ENCODE assay signal across 12 mouse cellular contexts in the genomic region with DNA sequence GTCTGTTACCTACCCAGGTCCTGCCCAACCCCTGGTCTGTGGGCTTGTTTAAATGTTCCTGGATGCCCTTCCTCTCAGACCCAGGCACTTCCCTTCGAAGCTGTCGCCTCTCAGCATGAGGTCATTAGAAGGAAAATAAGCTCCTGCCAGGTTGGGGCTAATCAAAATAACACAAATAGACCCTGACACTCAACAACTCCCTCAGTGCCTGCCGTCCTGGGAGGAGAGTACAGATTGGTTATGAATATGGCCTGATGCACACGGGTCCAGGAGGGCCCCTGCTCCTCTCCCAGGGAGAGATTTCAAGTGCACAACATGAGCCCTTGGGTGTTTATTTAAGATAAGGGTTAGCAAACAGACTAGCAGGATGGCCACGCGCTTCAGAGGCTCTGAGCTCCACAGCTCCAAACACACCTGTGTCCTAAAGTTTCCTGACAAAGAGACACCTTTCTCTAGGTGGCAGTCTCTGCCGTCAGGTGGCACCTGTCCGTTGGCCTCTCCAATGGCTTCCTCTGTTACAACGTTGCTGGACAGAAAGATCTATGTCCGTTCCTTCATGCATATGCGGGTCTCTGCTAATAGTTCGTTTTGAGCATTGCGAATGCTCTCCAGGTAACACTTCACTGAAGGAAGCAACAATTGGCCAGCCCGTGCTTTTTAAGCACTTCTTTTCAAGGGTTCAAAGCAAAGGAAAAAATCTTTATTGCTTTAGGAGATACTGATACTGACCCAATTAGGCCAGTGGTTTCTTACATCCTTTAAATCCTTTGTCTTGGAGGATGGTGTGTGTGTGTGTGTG. TPM values are rescaled to one million over a fixed set of nuclear protein-coding genes. Genes with fewer than 3 reads are reported as not detected.
A peak's percentile ranks its signal among the peaks of the same experiment; 100 is the strongest.
DNase-seq lines count a peak whose midpoint lies in the region; ATAC-seq lines count a peak whose summit lies in the region.
"Had no signal": no experiment of that assay in that cellular context is flagged by ENCODE, and none has a peak within 500 bp of the region (broad histone marks: within the 10 kb centered on the region; RNA-seq: fewer than 3 reads in every experiment).

No protein-coding gene starts in this region.

- H3K27me3 ChIP-seq in heart, embryonic 16.5 days (ENCODE audit: control insufficient read depth, insufficient read depth, low read length), result peaks cover 57% of the 10 kb centered on the region
- H3K27me3 ChIP-seq in hindbrain, embryonic 11.5 days (ENCODE audit: control insufficient read depth, insufficient read depth, low read length), result peaks cover 24% of the 10 kb centered on the region
- peaks cover 88% of the 10 kb centered on the region for H3K27me3 ChIP-seq in midbrain, embryonic 13.5 days

- no peak for DNase-seq in heart, postnatal 36 days
- peak; percentile 14 for DNase-seq in MN1 (ENCODE audit: low spot score)
- DNase-seq in hindbrain, embryonic 11.5 days (ENCODE audit: low spot score), result peak; percentile 71
- DNase-seq in left cerebral cortex, postnatal 10 days (ENCODE audit: extremely low spot score in 1 of 2, low spot score in 2 of 2), result no peak
- DNase-seq in adrenal gland, adult 8-10 months, result no peak
- no peak for DNase-seq in urinary bladder, adult 18-20 months (ENCODE audit: low spot score in 2 of 2)
- DNase-seq: adrenal gland, postnatal 36 days had no signal

- H3K9ac ChIP-seq in heart, embryonic 16.5 days (ENCODE audit: low read length), result no peak overlapping the region
- H3K9ac ChIP-seq in hindbrain, embryonic 11.5 days (ENCODE audit: low read depth, low read length), result no peak overlapping the region
- no peak overlapping the region for H3K9ac ChIP-seq in midbrain, embryonic 13.5 days (replicated peaks)
- H3K9ac ChIP-seq: embryonic facial prominence, embryonic 15.5 days had no signal

- H3K4me1 ChIP-seq in heart, embryonic 16.5 days (ENCODE audit: control insufficient read depth, insufficient read depth, low read length), result no peaks in the 10 kb centered on the region
- H3K4me1 ChIP-seq in hindbrain, embryonic 11.5 days (replicated peaks; ENCODE audit: control insufficient read depth, insufficient read depth, low read length), result peaks cover 5% of the 10 kb centered on the region; the same call in 1 of the 2 replicates
- H3K4me1 ChIP-seq in midbrain, embryonic 13.5 days (replicated peaks), result peaks cover 64% of the 10 kb centered on the region

- 4% methylated on average over 14 of the region's 14 CpGs for WGBS in heart, embryonic 16.5 days
- 2% methylated on average over 14 of the region's 14 CpGs for WGBS in hindbrain, embryonic 11.5 days
- WGBS in midbrain, embryonic 13.5 days, result under 1% methylated on average over 14 of the region's 14 CpGs

- H3K9me3 ChIP-seq in heart, embryonic 16.5 days (replicated peaks; ENCODE audit: control insufficient read depth, low read length), result no peaks in the 10 kb centered on the region
- H3K9me3 ChIP-seq in hindbrain, embryonic 11.5 days (ENCODE audit: control insufficient read depth, low read length), result no peaks in the 10 kb centered on the region
- H3K9me3 ChIP-seq in midbrain, embryonic 13.5 days, result no peaks in the 10 kb centered on the region
- H3K9me3 ChIP-seq: embryonic facial prominence, embryonic 15.5 days had no signal

- intact Hi-C loops in heart, postnatal 36 days (cut with DNase I), result no loop called here
- intact Hi-C loops in left cerebral cortex, postnatal 10 days (cut with DNase I), result loop anchor here (5.0 kb wide), 2 partner anchors 52 to 72 kb away; no protein-coding TSS in a partner anchor

- no peaks in the 10 kb centered on the region for H3K36me3 ChIP-seq in heart, embryonic 16.5 days (ENCODE audit: control insufficient read depth, insufficient read depth)
- no peaks in the 10 kb centered on the region for H3K36me3 ChIP-seq in hindbrain, embryonic 11.5 days (ENCODE audit: control insufficient read depth, insufficient read depth, low read length)
- H3K36me3 ChIP-seq in midbrain, embryonic 13.5 days, result no peaks in the 10 kb centered on the region
- H3K36me3 ChIP-seq: embryonic facial prominence, embryonic 15.5 days had no signal

- no peak overlapping the region for H3K4me2 ChIP-seq in heart, embryonic 16.5 days (ENCODE audit: low read depth, low read length)
- H3K4me2 ChIP-seq in hindbrain, embryonic 11.5 days (replicated peaks; ENCODE audit: low read depth, low read length), result no peak overlapping the region
- peak overlapping the region; percentile 34 for H3K4me2 ChIP-seq in midbrain, embryonic 13.5 days (replicated peaks)
- H3K4me2 ChIP-seq: embryonic facial prominence, embryonic 15.5 days had no signal

- H3K27ac ChIP-seq in heart, embryonic 16.5 days (ENCODE audit: low read length), result no peak overlapping the region
- peak overlapping the region; percentile 24; the same call in 1 of the 2 replicates for H3K27ac ChIP-seq in hindbrain, embryonic 11.5 days (ENCODE audit: low read depth, low read length)
- peak overlapping the region; percentile 58 for H3K27ac ChIP-seq in midbrain, embryonic 13.5 days
- H3K27ac ChIP-seq: embryonic facial prominence, embryonic 15.5 days had no signal

- no peak overlapping the region for H3K4me3 ChIP-seq in heart, embryonic 16.5 days (ENCODE audit: low read length)
- H3K4me3 ChIP-seq in hindbrain, embryonic 11.5 days (ENCODE audit: low read depth, low read length), result no peak overlapping the region
- no peak overlapping the region for H3K4me3 ChIP-seq in midbrain, embryonic 13.5 days (replicated peaks)
- H3K4me3 ChIP-seq: embryonic facial prominence, embryonic 15.5 days had no signal

- ATAC-seq in heart, embryonic 16.5 days (replicated peaks; ENCODE audit: extremely low read depth, insufficient read depth, low FRiP score), result peak; percentile 14; the same call in 1 of the 2 replicates
- ATAC-seq in hindbrain, embryonic 11.5 days (ENCODE audit: low FRiP score), result peak; percentile 44
- ATAC-seq in midbrain, embryonic 13.5 days, result peak; percentile 79

RNA-seq across cellular contexts. Expression of gene Pax3, which starts 56.2 kb away (rescaled TPM):
- 0.04 and 0.12 TPM in 2 replicates for polyA plus RNA-seq in heart, embryonic 16.5 days (2015; fragmentation: Nextera tagmentation; extraction: Ambion mirVana)
- total RNA-seq in heart, postnatal 36 days (2021), result not detected
- polyA plus RNA-seq in hindbrain, embryonic 11.5 days (2014; fragmentation: Nextera tagmentation; extraction: Ambion mirVana), result 48.3 and 49.2 TPM in 2 replicates
- 30.4 and 35.6 TPM in 2 replicates for polyA plus RNA-seq in midbrain, embryonic 13.5 days (2015; fragmentation: Nextera tagmentation; extraction: Ambion mirVana)
- not detected for total RNA-seq in left cerebral cortex, postnatal 10 days (2021)
- not detected for total RNA-seq in adrenal gland, adult 8-10 months (2022)
- total RNA-seq: adrenal gland, postnatal 36 days had no signal
- polyA plus RNA-seq: gonadal fat pad, adult 2 months; lung, embryonic 16.5 days had no signal

Comparison
In these comparisons a context has a peak if more than half of its experiments do, and no peak if none do; other contexts are left out.
1. ATAC-seq: peak in every context shown above with its lines; median percentile 79 in midbrain, embryonic 13.5 days; 44 in hindbrain, embryonic 11.5 days; 14 in heart, embryonic 16.5 days.
2. DNase-seq: peak in MN1 (single experiment) and hindbrain, embryonic 11.5 days (single experiment); none in heart, postnatal 36 days (0 of 2), left cerebral cortex, postnatal 10 days (0 of 2), adrenal gland, adult 8-10 months (single experiment) and urinary bladder, adult 18-20 months (0 of 2).